Mouse (Mus musculus) myocyte (in vitro differentiated cells): Measurements from ENCODE around the gene Vim.

ENCODE experiments used
- MYOD1 ChIP-seq, 3 experiments: IDR thresholded peaks; one replicate each; pipeline ENCODE4 v1.6.1; 2011; ENCODE audit warnings: control low read depth in 2 of 3, low read depth in 2 of 3, mild to moderate bottlenecking in 2 of 3, moderate library complexity in 1 of 3; ENCODE audit not compliant: insufficient read length in 2 of 3, control insufficient read depth in 1 of 3
- POLR2A ChIP-seq: IDR thresholded peaks from one replicate; pipeline ENCODE4 v1.6.1; 2011; ENCODE audit warnings: low read depth, mild to moderate bottlenecking, control low read depth, moderate library complexity; ENCODE audit not compliant: insufficient read length
- USF1 ChIP-seq: IDR thresholded peaks from one replicate; pipeline ENCODE4 v1.6.1; 2011; ENCODE audit warnings: low read depth, mild to moderate bottlenecking, control low read depth, moderate library complexity

- TF ChIP-seq MYOD1 (IDR thresholded peaks at IDR 0.05; ENCODE audit: control insufficient read depth in 1 of 3, insufficient read length in 2 of 3, low read depth in 2 of 3) (no peak), USF1 (no peak), POLR2A (no peak)
These were observed 3.7 kb downstream of the Vim start for GRCm38 (mm10) chr2:13577399-13577798.
